Mouse (Mus musculus) frontal cortex, adult (tissue): ENCODE results near the gene Zdhhc19.

ENCODE experiments used
- ATAC-seq: cut with Nextera tagmentation; 2 replicates; pipeline ENCODE4 v1.9.2; 2017; ENCODE audit warnings: mild to moderate bottlenecking, moderate library complexity, mixed read lengths; ENCODE audit not compliant: low TSS enrichment

Zdhhc19 gene

GRCm38 (mm10) chr16:32516006-32516962, 20.2 kb downstream of the Zdhhc19 start:
- ATAC-seq, result peak; percentile 92

- no peak for ATAC-seq
Observed at GRCm38 (mm10) chr16:32517785-32518481, 21.9 kb downstream of the Zdhhc19 start.

- no peak for ATAC-seq
Observed at GRCm38 (mm10) chr16:32519656-32520371, 23.7 kb downstream of the Zdhhc19 start.

GRCm38 (mm10) chr16:32520372-32520748, 24.3 kb downstream of the Zdhhc19 start:
- ATAC-seq, result no peak

- ATAC-seq, result no peak
Observed at GRCm38 (mm10) chr16:32522578-32523194, 26.6 kb downstream of the Zdhhc19 start.

GRCm38 (mm10) chr16:32523462-32524243, 27.6 kb downstream of the Zdhhc19 start:
- ATAC-seq, result peak; percentile 66

- no peak for ATAC-seq
Observed at GRCm38 (mm10) chr16:32524244-32524615, 28.2 kb downstream of the Zdhhc19 start.

- ATAC-seq, result no peak
Observed at GRCm38 (mm10) chr16:32526906-32527305, 30.8 kb downstream of the Zdhhc19 start.

- no peak for ATAC-seq
Observed at GRCm38 (mm10) chr16:32532878-32533826, 37.1 kb downstream of the Zdhhc19 start.

GRCm38 (mm10) chr16:32535157-32535751, 39.2 kb downstream of the Zdhhc19 start:
- ATAC-seq, result no peak

- no peak for ATAC-seq
Observed at GRCm38 (mm10) chr16:32537867-32538660, 42.0 kb downstream of the Zdhhc19 start.

GRCm38 (mm10) chr16:32538761-32539255, 42.7 kb downstream of the Zdhhc19 start:
- no peak for ATAC-seq

- ATAC-seq, result no peak
Observed at GRCm38 (mm10) chr16:32541338-32542179, 45.5 kb downstream of the Zdhhc19 start.

GRCm38 (mm10) chr16:32543422-32543821, 47.4 kb downstream of the Zdhhc19 start:
- no peak for ATAC-seq

GRCm38 (mm10) chr16:32547156-32548068, 51.3 kb downstream of the Zdhhc19 start:
- no peak; the same call in 1 of the 2 replicates for ATAC-seq

- no peak for ATAC-seq
Observed at GRCm38 (mm10) chr16:32550084-32550483, 54.0 kb downstream of the Zdhhc19 start.
